Mouse (Mus musculus) lung, embryonic 15.5 days (tissue): ENCODE results near the gene Lamtor3. TPM values are rescaled to one million over a fixed set of nuclear protein-coding genes. Genes with fewer than 3 reads are reported as not detected.
"Not testable (repeated sequence)": the region's sequence is repeated elsewhere in the genome, so short reads cannot be mapped to it uniquely, and the experiment has no call there.

ENCODE experiments used
- ATAC-seq: fragments of 200-750 bp; cut with Nextera tagmentation; 2 replicates; pipeline ENCODE4 v1.8.0; 2017; ENCODE audit warnings: moderate number of reproducible peaks, borderline replicate concordance; ENCODE audit not compliant: low FRiP score, low TSS enrichment; ENCODE audit errors: extremely low read depth
- H3K27ac ChIP-seq: fragments of 300-500 bp; sonication (generic); 2 replicates; pipeline ENCODE4 v1.5.1; 2015; ENCODE audit warnings: moderate library complexity, mild to moderate bottlenecking, inconsistent platforms
- H3K27me3 ChIP-seq: fragments of 300-500 bp; sonication (generic); 2 replicates; pipeline ENCODE4 v1.6.1; 2015; ENCODE audit warnings: inconsistent platforms
- H3K36me3 ChIP-seq: fragments of 300-500 bp; sonication (generic); 2 replicates; pipeline ENCODE4 v1.6.1; 2015; ENCODE audit warnings: inconsistent platforms
- H3K4me1 ChIP-seq: fragments of 300-500 bp; sonication (generic); 2 replicates; pipeline ENCODE4 v1.6.1; 2015; ENCODE audit warnings: inconsistent platforms
- H3K4me2 ChIP-seq: fragments of 300-500 bp; sonication (generic); 2 replicates; pipeline ENCODE4 v1.6.1; 2015; ENCODE audit warnings: inconsistent platforms, mild to moderate bottlenecking, moderate library complexity
- H3K4me3 ChIP-seq: fragments of 300-500 bp; sonication (generic); 2 replicates; pipeline ENCODE4 v1.5.1; 2015; ENCODE audit warnings: mild to moderate bottlenecking, inconsistent platforms
- H3K9ac ChIP-seq: fragments of 300-500 bp; sonication (generic); 2 replicates; pipeline ENCODE4 v1.6.1; 2015; ENCODE audit warnings: inconsistent platforms
- H3K9me3 ChIP-seq: fragments of 300-500 bp; sonication (generic); 2 replicates; pipeline ENCODE4 v1.6.1; 2016; ENCODE audit warnings: inconsistent platforms
- WGBS: fragments of 180-500 bp; shearing (Covaris S2); methylation state at CpG from one replicate; pipeline ENCODE4 v1.1.7; 2015; 5-methylcytosine and 5-hydroxymethylcytosine counted together
- polyA plus RNA-seq: library from polyadenylated mRNA; unstranded; fragments of >200 nt; fragmentation: Nextera tagmentation; extraction: Ambion mirVana; gene quantifications from 2 replicates; pipeline ENCODE4 v1.2.1, GENCODE M21; 2015

Lamtor3 gene
- polyA plus RNA-seq, 1 experiment from 2014 or later, result 110 TPM

- no peaks in the 10 kb centered on the region for H3K4me1 ChIP-seq
- H3K9me3 ChIP-seq, result no peaks in the 10 kb centered on the region
- no peak overlapping the region for H3K4me3 ChIP-seq
- peaks cover 22% of the 10 kb centered on the region for H3K36me3 ChIP-seq
- no peak for ATAC-seq
- WGBS, result 78% methylated on average over 5 of the region's 5 CpGs
- H3K27me3 ChIP-seq, result no peaks in the 10 kb centered on the region
- no peak overlapping the region for H3K9ac ChIP-seq
- H3K27ac ChIP-seq, result no peak overlapping the region
- H3K4me2 ChIP-seq, result no peak overlapping the region
These were observed 20.6 kb upstream of the Lamtor3 start for GRCm38 (mm10) chr3:137897685-137898084.

DNA sequence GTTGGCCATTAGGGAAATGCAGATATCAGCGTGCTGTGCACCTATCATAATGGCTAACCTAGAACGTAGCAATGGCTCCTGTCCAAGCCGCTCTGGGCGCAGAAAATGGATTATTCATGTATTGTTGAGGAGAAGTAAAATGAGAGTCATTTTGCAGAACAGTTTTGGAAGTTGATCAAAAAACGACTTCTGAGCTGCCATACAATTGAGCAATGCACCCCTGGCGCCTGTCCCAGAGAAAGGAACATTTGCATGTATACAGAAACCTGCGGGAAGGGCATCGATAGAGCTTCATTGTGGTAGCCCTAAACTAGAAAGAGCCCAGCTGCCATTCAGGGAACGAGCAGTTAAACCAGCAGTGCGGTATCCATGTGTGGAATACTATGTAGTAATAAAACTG lies 18.2 kb upstream of the Lamtor3 start:
- Histone ChIP-seq H3K9ac (no peak overlapping the region), H3K4me1 (no peaks in the 10 kb centered on the region), H3K27me3 (no peaks in the 10 kb centered on the region), H3K9me3 (no peaks in the 10 kb centered on the region), H3K27ac (no peak overlapping the region), H3K4me3 (no peak overlapping the region), H3K36me3 (peaks cover 32% of the 10 kb centered on the region), H3K4me2 (no peak overlapping the region)
- WGBS, result 72% methylated on average over 10 of the region's 10 CpGs
- no peak for ATAC-seq

GRCm38 (mm10) chr3:137913093-137913492 lies 5.2 kb upstream of the Lamtor3 start:
- no peak overlapping the region for H3K4me3 ChIP-seq
- H3K27me3 ChIP-seq, result no peaks in the 10 kb centered on the region
- no peak overlapping the region for H3K27ac ChIP-seq
- H3K4me2 ChIP-seq, result no peak overlapping the region
- no peaks in the 10 kb centered on the region for H3K36me3 ChIP-seq
- H3K9ac ChIP-seq, result no peak overlapping the region
- H3K9me3 ChIP-seq, result no peaks in the 10 kb centered on the region
- H3K4me1 ChIP-seq, result peaks cover 9% of the 10 kb centered on the region
- 37% methylated on average over 2 of the region's 2 CpGs for WGBS
- no peak for ATAC-seq

GRCm38 (mm10) chr3:137914567-137914966 lies 3.7 kb upstream of the Lamtor3 start:
- not testable (repeated sequence) for H3K27me3 ChIP-seq, H3K4me3 ChIP-seq, ATAC-seq, H3K27ac ChIP-seq, H3K9ac ChIP-seq, H3K9me3 ChIP-seq, H3K36me3 ChIP-seq, H3K4me2 ChIP-seq
- H3K4me1 ChIP-seq, result peaks cover 16% of the 10 kb centered on the region
- WGBS, result 71% methylated on average over 1 of the region's 1 CpGs

- ATAC-seq, result peak; percentile 53; the same call in 1 of the 2 replicates
These were observed 573 bp upstream of the Lamtor3 start for GRCm38 (mm10) chr3:137917694-137918171.

GRCm38 (mm10) chr3:137918932-137919311 lies 616 bp downstream of the Lamtor3 start:
- Histone ChIP-seq H3K9ac (peak overlapping the region; percentile 85), H3K4me1 (peaks cover 17% of the 10 kb centered on the region), H3K27ac (peak overlapping the region; percentile 70), H3K4me3 (peak overlapping the region; percentile 97), H3K9me3 (no peaks in the 10 kb centered on the region), H3K27me3 (no peaks in the 10 kb centered on the region), H3K36me3 (peaks cover 19% of the 10 kb centered on the region; the same call in 1 of the 2 replicates), H3K4me2 (peak overlapping the region; percentile 82)
- peak; percentile 24; the same call in 1 of the 2 replicates for ATAC-seq
- 10% methylated on average over 6 of the region's 6 CpGs for WGBS

More at GRCm38 (mm10) chr3:137917694-137918171, 573 bp upstream of the Lamtor3 start:
- H3K4me2 ChIP-seq, result peak overlapping the region; percentile 82
- peak overlapping the region; percentile 97 for H3K4me3 ChIP-seq
- H3K36me3 ChIP-seq, result peaks cover 13% of the 10 kb centered on the region; the same call in 1 of the 2 replicates
- peak overlapping the region; percentile 85 for H3K9ac ChIP-seq
- peak overlapping the region; percentile 70 for H3K27ac ChIP-seq
- no peaks in the 10 kb centered on the region for H3K9me3 ChIP-seq
- 23% methylated on average over 12 of the region's 12 CpGs for WGBS
- H3K27me3 ChIP-seq, result no peaks in the 10 kb centered on the region
- peaks cover 17% of the 10 kb centered on the region for H3K4me1 ChIP-seq

GRCm38 (mm10) chr3:137919398-137919797 lies 1.1 kb downstream of the Lamtor3 start:
- Histone ChIP-seq H3K4me3 (peak overlapping the region; percentile 97), H3K4me2 (peak overlapping the region; percentile 82), H3K9ac (peak overlapping the region; percentile 85; the same call in 1 of the 2 replicates), H3K27ac (no peak overlapping the region), H3K27me3 (no peaks in the 10 kb centered on the region), H3K4me1 (peaks cover 17% of the 10 kb centered on the region), H3K36me3 (peaks cover 21% of the 10 kb centered on the region; the same call in 1 of the 2 replicates), H3K9me3 (no peaks in the 10 kb centered on the region)
- WGBS, result 86% methylated on average over 7 of the region's 7 CpGs
- no peak for ATAC-seq

GRCm38 (mm10) chr3:137920594-137920993 lies 2.3 kb downstream of the Lamtor3 start:
- no peaks in the 10 kb centered on the region for H3K27me3 ChIP-seq
- no peak overlapping the region for H3K9ac ChIP-seq
- ATAC-seq, result no peak
- WGBS, result 92% methylated on average over 4 of the region's 4 CpGs
- H3K27ac ChIP-seq, result no peak overlapping the region
- peaks cover 29% of the 10 kb centered on the region for H3K36me3 ChIP-seq
- H3K4me1 ChIP-seq, result peaks cover 17% of the 10 kb centered on the region
- H3K9me3 ChIP-seq, result no peaks in the 10 kb centered on the region
- H3K4me2 ChIP-seq, result no peak overlapping the region
- H3K4me3 ChIP-seq, result no peak overlapping the region

- H3K27ac ChIP-seq, result no peak overlapping the region
- 82% methylated on average over 4 of the region's 4 CpGs for WGBS
- H3K36me3 ChIP-seq, result peaks cover 54% of the 10 kb centered on the region
- no peak overlapping the region for H3K9ac ChIP-seq
- H3K4me1 ChIP-seq, result no peaks in the 10 kb centered on the region
- no peaks in the 10 kb centered on the region for H3K27me3 ChIP-seq
- no peak for ATAC-seq
- H3K4me3 ChIP-seq, result no peak overlapping the region
- H3K9me3 ChIP-seq, result no peaks in the 10 kb centered on the region
- H3K4me2 ChIP-seq, result no peak overlapping the region
These were observed 8.7 kb downstream of the Lamtor3 start for GRCm38 (mm10) chr3:137927010-137927409.

- WGBS, result 89% methylated on average over 3 of the region's 3 CpGs
- no peak overlapping the region for H3K4me2 ChIP-seq
- no peak overlapping the region for H3K27ac ChIP-seq
- H3K4me1 ChIP-seq, result no peaks in the 10 kb centered on the region
- no peaks in the 10 kb centered on the region for H3K9me3 ChIP-seq
- no peaks in the 10 kb centered on the region for H3K27me3 ChIP-seq
- peaks cover 37% of the 10 kb centered on the region for H3K36me3 ChIP-seq
- no peak for ATAC-seq
- H3K9ac ChIP-seq, result no peak overlapping the region
- no peak overlapping the region for H3K4me3 ChIP-seq
These were observed 11.6 kb downstream of the Lamtor3 start for GRCm38 (mm10) chr3:137929940-137930339.

DNA sequence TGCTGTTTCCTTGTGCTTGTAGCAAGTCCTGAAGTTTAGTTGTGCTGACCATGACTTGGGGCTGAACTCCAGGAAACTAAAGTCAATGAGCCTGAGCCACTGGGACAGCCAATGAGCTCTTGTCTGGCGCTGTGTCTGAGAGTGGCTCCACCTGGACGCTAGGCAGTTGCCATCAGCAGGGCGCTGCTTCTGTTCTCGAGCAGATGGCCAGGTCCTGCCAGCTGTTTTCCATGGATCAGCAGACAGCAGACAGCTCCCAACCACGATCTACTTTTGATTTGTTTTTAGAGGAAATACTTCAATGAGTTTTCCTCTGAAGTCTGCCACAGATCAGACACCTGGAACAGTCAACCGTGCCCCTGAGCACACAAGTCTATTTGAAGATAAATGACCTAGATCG lies 14.4 kb downstream of the Lamtor3 start:
- Histone ChIP-seq H3K9ac (no peak overlapping the region), H3K36me3 (peaks cover 16% of the 10 kb centered on the region), H3K4me1 (peaks cover 11% of the 10 kb centered on the region; the same call in 1 of the 2 replicates), H3K27ac (no peak overlapping the region), H3K4me3 (no peak overlapping the region), H3K27me3 (no peaks in the 10 kb centered on the region), H3K4me2 (no peak overlapping the region), H3K9me3 (no peaks in the 10 kb centered on the region)
- peak; percentile 58; the same call in 1 of the 2 replicates for ATAC-seq
- 38% methylated on average over 7 of the region's 7 CpGs for whole genome bisulfite sequencing

DNA sequence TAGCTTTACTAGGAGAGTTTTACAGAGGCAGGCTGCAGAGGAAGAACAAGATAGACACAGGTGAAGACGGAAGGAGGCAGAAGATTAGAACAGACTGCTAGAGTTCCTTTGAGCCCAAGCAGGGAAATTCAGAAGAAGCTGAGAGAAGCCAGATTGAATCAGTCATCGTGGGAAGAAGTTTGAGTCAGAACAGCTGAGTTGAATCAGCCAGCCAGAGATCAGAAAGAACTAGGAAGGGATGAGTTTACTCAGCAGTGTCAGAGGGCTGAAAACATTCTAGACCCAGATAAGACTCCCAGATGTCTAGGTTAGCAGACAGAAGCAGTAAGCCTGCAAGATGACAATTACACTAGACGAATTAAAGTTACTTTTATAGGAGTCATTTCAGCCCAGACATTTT lies 15.7 kb downstream of the Lamtor3 start:
- peaks cover 8% of the 10 kb centered on the region for H3K36me3 ChIP-seq
- no peak overlapping the region for H3K4me3 ChIP-seq
- H3K9me3 ChIP-seq, result no peaks in the 10 kb centered on the region
- H3K27me3 ChIP-seq, result no peaks in the 10 kb centered on the region
- ATAC-seq, result no peak
- H3K27ac ChIP-seq, result no peak overlapping the region
- 48% methylated on average over 3 of the region's 3 CpGs for WGBS
- no peak overlapping the region for H3K4me2 ChIP-seq
- H3K4me1 ChIP-seq, result peaks cover 11% of the 10 kb centered on the region; the same call in 1 of the 2 replicates
- no peak overlapping the region for H3K9ac ChIP-seq
